Mouse (Mus musculus) lung, postnatal 0 days (tissue): ENCODE measurements around the gene Gdpd3.
"Not testable (repeated sequence)": the region's sequence is repeated elsewhere in the genome, so short reads cannot be mapped to it uniquely, and the experiment has no call there.

ENCODE experiments used
- CTCF ChIP-seq: IDR thresholded peaks from 2 replicates; pipeline ENCODE4 v1.5.1; 2016; ENCODE audit warnings: antibody characterized with exemption, mild to moderate bottlenecking
- EP300 ChIP-seq: IDR thresholded peaks from 2 replicates; pipeline ENCODE4 v1.6.1; 2016; ENCODE audit warnings: antibody characterized with exemption, mild to moderate bottlenecking, control low read depth

- TF ChIP-seq CTCF, EP300: not testable (repeated sequence)
Observed at GRCm38 (mm10) chr7:126730256-126730789, 35.8 kb upstream of the Gdpd3 start.
